ENCODE assay signal across 15 mouse cellular contexts in the genomic region with DNA sequence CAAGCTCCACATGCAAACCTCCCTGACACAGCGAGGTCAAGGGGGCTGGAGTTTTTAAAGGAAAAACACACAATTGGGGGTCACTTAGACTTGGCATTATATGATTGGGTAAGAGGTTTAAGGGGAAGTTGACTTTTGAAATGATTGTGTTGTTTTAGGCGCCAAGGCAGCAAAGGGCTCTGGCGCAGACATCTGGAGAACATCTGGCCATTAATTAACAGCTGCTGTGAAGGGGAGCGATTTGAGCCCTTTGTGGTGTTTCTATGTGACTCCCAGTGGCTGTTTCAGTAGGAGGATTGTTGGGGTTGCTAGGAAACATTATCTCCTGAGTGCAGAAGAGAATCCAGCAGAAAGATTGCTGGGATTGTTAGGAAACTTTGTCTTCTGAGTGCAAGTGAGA.
A peak's percentile ranks its signal among the peaks of the same experiment; 100 is the strongest.
DNase-seq lines count a peak whose midpoint lies in the region; ATAC-seq and TF ChIP-seq lines count a peak whose summit lies in the region.
"Had no signal": no experiment of that assay in that cellular context is flagged by ENCODE, and none has a peak within 500 bp of the region (broad histone marks: within the 10 kb centered on the region; RNA-seq: fewer than 3 reads in every experiment).

No protein-coding gene starts in this region.

- no peaks in the 10 kb centered on the region for H3K36me3 ChIP-seq in forebrain, embryonic 10.5 days (replicated peaks)
- H3K36me3 ChIP-seq in forebrain, embryonic 16.5 days (ENCODE audit: control insufficient read depth, insufficient read depth), result no peaks in the 10 kb centered on the region
- no peaks in the 10 kb centered on the region for H3K36me3 ChIP-seq in kidney, embryonic 16.5 days (ENCODE audit: insufficient read depth, low read length)
- no peaks in the 10 kb centered on the region for H3K36me3 ChIP-seq in limb, embryonic 10.5 days
- H3K36me3 ChIP-seq: heart, embryonic 15.5 days had no signal

- H3K9ac ChIP-seq in forebrain, embryonic 16.5 days (replicated peaks; ENCODE audit: low read depth, low read length), result no peak overlapping the region
- H3K9ac ChIP-seq in kidney, embryonic 16.5 days (replicated peaks; ENCODE audit: low read length), result no peak overlapping the region
- H3K9ac ChIP-seq: heart, embryonic 15.5 days had no signal

- no peak overlapping the region for H3K4me3 ChIP-seq in forebrain, embryonic 10.5 days
- H3K4me3 ChIP-seq in forebrain, embryonic 16.5 days (replicated peaks; ENCODE audit: low read length), result no peak overlapping the region
- no peak overlapping the region for H3K4me3 ChIP-seq in kidney, embryonic 16.5 days (ENCODE audit: low read length)
- no peak overlapping the region for H3K4me3 ChIP-seq in limb, embryonic 10.5 days
- H3K4me3 ChIP-seq: heart, embryonic 15.5 days had no signal

- ATAC-seq in forebrain, embryonic 16.5 days, result no peak
- peak; percentile 46; the same call in 1 of the 2 replicates for ATAC-seq in kidney, embryonic 16.5 days (ENCODE audit: low FRiP score, low TSS enrichment)
- ATAC-seq: intestine, embryonic 16.5 days had no signal

- TF ChIP-seq CTCF in brain, embryonic 14.5 days (IDR thresholded peaks at IDR 0.05; ENCODE audit: borderline replicate concordance, extremely low read depth, insufficient read depth, insufficient read length), result no peak

- no peaks in the 10 kb centered on the region for H3K27me3 ChIP-seq in forebrain, embryonic 10.5 days (ENCODE audit: poor library complexity, severe bottlenecking)
- no peaks in the 10 kb centered on the region for H3K27me3 ChIP-seq in forebrain, embryonic 16.5 days (replicated peaks; ENCODE audit: control insufficient read depth, insufficient read depth, low read length)
- H3K27me3 ChIP-seq in kidney, embryonic 16.5 days (ENCODE audit: insufficient read depth, low read length), result no peaks in the 10 kb centered on the region
- H3K27me3 ChIP-seq in limb, embryonic 10.5 days (ENCODE audit: low read depth, poor library complexity, severe bottlenecking), result no peaks in the 10 kb centered on the region
- H3K27me3 ChIP-seq: heart, embryonic 15.5 days had no signal

- peak; percentile 14 for DNase-seq in forebrain, embryonic 10.5 days (ENCODE audit: extremely low spot score, low spot score)
- no peak for DNase-seq in kidney, postnatal 36 days
- DNase-seq in brain, embryonic 14.5 days (ENCODE audit: low read depth), result peak; percentile 3
- DNase-seq in limb, embryonic 10.5 days (ENCODE audit: low spot score), result peak; percentile 59
- no peak for DNase-seq in thymus, postnatal 0 days (ENCODE audit: low spot score)
- DNase-seq in adrenal gland, postnatal 10 days, result no peak
- DNase-seq: adrenal gland, postnatal 14 days; left cerebral cortex, postnatal 4 days; lung, adult 18-20 months; retina, postnatal 1 day; spleen, adult 18-20 months had no signal

- H3K9me3 ChIP-seq in forebrain, embryonic 10.5 days, result no peaks in the 10 kb centered on the region
- no peaks in the 10 kb centered on the region for H3K9me3 ChIP-seq in forebrain, embryonic 16.5 days (ENCODE audit: control insufficient read depth, low read length)
- H3K9me3 ChIP-seq in kidney, embryonic 16.5 days (ENCODE audit: low read length), result no peaks in the 10 kb centered on the region
- H3K9me3 ChIP-seq in limb, embryonic 10.5 days (replicated peaks), result no peaks in the 10 kb centered on the region
- H3K9me3 ChIP-seq: heart, embryonic 15.5 days had no signal

- H3K27ac ChIP-seq in forebrain, embryonic 10.5 days, result no peak overlapping the region
- no peak overlapping the region for H3K27ac ChIP-seq in forebrain, embryonic 16.5 days (ENCODE audit: low read length)
- H3K27ac ChIP-seq in kidney, embryonic 16.5 days (ENCODE audit: low read length), result no peak overlapping the region
- H3K27ac ChIP-seq in limb, embryonic 10.5 days, result peak overlapping the region; percentile 76
- H3K27ac ChIP-seq: heart, embryonic 15.5 days had no signal

- TF ChIP-seq POLR2A in brain, embryonic 14.5 days (IDR thresholded peaks at IDR 0.05; ENCODE audit: borderline replicate concordance, extremely low read depth, insufficient read depth, insufficient read length, poor library complexity, severe bottlenecking), result no peak

- no peak overlapping the region for H3K4me2 ChIP-seq in forebrain, embryonic 16.5 days (ENCODE audit: low read length)
- no peak overlapping the region for H3K4me2 ChIP-seq in kidney, embryonic 16.5 days (replicated peaks; ENCODE audit: low read depth, low read length)
- H3K4me2 ChIP-seq: heart, embryonic 15.5 days had no signal

- WGBS in forebrain, embryonic 10.5 days, result 49% methylated on average over 4 of the region's 4 CpGs
- 59% methylated on average over 4 of the region's 4 CpGs for WGBS in forebrain, embryonic 16.5 days
- WGBS in kidney, embryonic 16.5 days, result 42% methylated on average over 4 of the region's 4 CpGs
- WGBS in limb, embryonic 10.5 days, result 25% methylated on average over 4 of the region's 4 CpGs

- H3K4me1 ChIP-seq in forebrain, embryonic 10.5 days, result no peaks in the 10 kb centered on the region
- no peaks in the 10 kb centered on the region for H3K4me1 ChIP-seq in forebrain, embryonic 16.5 days (replicated peaks; ENCODE audit: control insufficient read depth, insufficient read depth, low read length)
- H3K4me1 ChIP-seq in kidney, embryonic 16.5 days (ENCODE audit: insufficient read depth, low read length), result no peaks in the 10 kb centered on the region
- H3K4me1 ChIP-seq in limb, embryonic 10.5 days, result no peaks in the 10 kb centered on the region
- H3K4me1 ChIP-seq: heart, embryonic 15.5 days had no signal

Comparison
In these comparisons a context has a peak if more than half of its experiments do, and no peak if none do; other contexts are left out.
1. DNase-seq: peak in forebrain, embryonic 10.5 days (single experiment), brain, embryonic 14.5 days (single experiment) and limb, embryonic 10.5 days (single experiment); none in kidney, postnatal 36 days (0 of 2), thymus, postnatal 0 days (single experiment) and adrenal gland, postnatal 10 days (single experiment).